Mouse (Mus musculus): Measurements from ENCODE around the gene Zfp628.

DNA sequence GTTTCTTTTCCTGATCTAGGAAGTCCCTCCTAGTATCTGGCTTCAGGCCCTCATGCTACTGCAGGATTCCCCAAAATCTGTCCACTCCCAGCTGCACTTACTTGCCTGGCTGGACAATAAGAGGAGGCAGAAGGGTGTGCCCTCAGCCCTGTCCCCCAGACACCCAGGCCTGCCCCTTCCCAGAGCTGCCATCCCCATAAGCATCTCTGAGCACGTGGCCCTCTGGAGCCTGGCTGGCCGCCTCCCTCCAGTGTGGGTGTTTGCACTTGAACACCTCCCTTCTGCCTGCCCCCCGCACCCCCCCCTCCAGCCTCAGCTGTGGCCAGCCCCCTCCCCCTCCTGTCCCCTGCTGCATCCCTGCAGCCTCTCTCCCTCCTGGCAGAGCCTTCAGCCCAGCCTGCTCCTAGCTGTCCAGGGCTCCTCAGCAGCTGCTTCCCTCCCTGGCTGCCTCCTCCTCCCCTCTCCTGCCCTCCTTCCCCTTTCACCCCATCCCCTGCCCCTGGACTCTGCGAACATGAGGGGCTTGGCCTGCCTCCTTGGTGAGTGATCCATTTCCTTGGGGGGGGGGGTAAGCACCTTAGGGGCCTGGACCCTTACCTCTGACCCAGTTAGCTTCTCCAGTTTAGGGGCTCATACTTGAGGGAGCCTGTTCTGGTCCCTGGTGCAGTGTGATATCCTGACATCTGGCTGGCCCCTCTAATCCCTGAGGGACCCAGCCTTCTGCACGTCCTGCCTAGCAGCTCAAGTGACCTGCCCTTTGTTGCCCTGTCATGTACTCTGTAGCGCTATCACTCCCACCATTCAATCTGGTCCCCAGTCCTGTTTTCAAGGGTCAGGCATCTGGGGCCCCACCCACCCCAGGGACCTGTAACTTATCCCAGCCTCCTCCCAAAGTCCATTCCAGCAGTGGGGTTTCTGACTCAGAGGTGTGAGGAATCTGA, 10.7 kb downstream of the Zfp628 start, which contains the start of gene Ssc5d:
- TF ChIP-seq REST (IDR thresholded peaks at IDR 0.05; ENCODE audit: insufficient read depth, insufficient read length) (no peak), USF1 (IDR thresholded peaks at IDR 0.05; ENCODE audit: low read depth) (peak; percentile 74), POLR2A (IDR thresholded peaks at IDR 0.05; ENCODE audit: insufficient read length, low read depth) (peak; percentile 57), CEBPB (IDR thresholded peaks at IDR 0.05; ENCODE audit: insufficient read depth, poor library complexity, severe bottlenecking) (no peak), TCF12 (IDR thresholded peaks at IDR 0.05; ENCODE audit: insufficient read depth, poor library complexity, severe bottlenecking) (no peak), E2F4 (IDR thresholded peaks at IDR 0.05; ENCODE audit: insufficient read depth) (no peak)

Measured in myocyte (in vitro differentiated cells).